Mouse (Mus musculus): Measurements from ENCODE around the gene Stx17. TPM values are rescaled to one million over a fixed set of nuclear protein-coding genes. Genes with fewer than 3 reads are reported as not detected.

Gene Stx17
- 10 to 100 TPM; 21.9 to 32.9 (median 29.3) TPM for total RNA-seq (2022)

GRCm38 (mm10) chr4:48124773-48125469, at the start of gene Stx17:
Gene Stx17 (plus strand): TSS chr4:48124915.
- peak; percentile 82 for DNase-seq (ENCODE audit: low spot score)

DNA sequence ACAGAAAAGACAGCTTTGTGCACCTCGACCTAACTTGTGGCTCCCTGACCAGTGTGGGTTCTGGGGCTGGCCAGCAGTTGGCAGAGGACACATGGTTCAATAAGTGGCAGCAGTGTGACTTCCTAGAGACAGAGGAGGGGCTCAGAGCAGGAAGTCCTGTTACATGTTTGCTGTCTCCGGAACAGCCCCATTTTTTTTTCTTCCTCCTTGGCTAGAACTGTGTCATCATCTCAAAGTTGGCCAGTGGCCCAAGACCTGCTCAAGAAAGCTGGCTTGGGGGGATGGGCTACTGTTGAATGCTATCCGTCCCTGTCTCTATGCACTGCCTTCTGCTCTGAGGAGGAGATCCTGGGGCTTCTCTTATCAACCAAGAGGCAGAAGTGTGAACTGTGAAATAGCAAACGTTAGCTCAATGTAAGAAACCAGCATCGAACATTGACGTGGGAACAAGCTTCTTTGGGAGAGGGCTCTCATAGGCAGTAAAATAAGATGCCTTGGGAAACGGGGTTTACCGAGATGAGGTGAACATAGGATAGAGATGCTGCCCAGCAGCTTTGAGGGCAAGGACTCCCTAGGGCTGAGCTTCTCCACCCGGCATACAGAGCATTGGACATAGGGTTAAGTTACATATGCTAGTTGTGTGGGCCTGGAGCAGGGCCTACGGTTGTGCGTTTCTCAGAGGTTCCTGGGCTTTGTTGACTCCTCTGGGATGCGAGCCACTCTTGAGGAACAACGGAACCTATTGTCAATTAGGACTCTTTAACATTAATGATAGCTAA, 47.8 kb upstream of the Stx17 start:
- peak; percentile 44 for DNase-seq (ENCODE audit: low spot score)

DNA sequence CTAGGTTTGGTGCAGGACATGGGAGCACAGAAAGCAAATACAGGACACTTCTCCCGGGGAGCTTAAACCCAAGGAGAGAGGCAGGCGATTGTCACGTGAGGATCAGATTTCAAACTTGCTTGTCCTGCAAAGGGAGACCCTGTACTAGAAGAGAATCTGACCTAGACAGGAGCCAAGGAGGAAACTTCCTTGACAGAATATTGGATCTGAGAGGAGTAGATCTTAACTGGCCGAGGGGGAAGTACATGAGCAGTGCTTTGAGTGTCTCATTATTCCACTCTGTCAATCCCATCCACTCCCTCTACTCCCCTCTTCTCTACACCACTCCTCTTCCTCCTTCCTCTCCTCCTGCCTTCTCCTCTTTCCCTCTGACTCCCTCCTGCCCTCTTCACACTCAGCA, 46.5 kb upstream of the Stx17 start:
- no peak for DNase-seq (ENCODE audit: low spot score)

- no peak for DNase-seq (ENCODE audit: low spot score)
Observed at GRCm38 (mm10) chr4:48079285-48080039, 45.3 kb upstream of the Stx17 start.

DNA sequence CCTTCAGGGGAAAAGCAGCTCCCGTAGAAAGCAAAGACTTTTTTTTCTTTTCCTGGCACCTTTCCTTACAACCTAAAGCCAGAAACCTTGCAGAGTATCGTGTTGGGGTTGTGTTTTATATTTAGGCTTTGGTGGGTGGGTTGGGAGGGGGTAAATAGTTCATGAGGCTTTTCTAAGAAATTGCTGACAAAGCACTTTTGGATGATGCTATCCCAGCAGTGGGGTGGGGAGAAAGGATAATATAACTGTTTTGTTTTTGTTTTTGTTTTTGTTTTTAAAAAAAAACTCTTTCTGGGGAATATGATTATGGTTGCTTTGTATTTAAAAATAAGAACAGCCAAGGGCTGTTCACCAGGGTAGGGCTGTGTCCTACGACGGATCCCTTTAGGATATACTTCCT, 41.3 kb upstream of the Stx17 start:
- DNase-seq (ENCODE audit: low spot score): no peak

DNA sequence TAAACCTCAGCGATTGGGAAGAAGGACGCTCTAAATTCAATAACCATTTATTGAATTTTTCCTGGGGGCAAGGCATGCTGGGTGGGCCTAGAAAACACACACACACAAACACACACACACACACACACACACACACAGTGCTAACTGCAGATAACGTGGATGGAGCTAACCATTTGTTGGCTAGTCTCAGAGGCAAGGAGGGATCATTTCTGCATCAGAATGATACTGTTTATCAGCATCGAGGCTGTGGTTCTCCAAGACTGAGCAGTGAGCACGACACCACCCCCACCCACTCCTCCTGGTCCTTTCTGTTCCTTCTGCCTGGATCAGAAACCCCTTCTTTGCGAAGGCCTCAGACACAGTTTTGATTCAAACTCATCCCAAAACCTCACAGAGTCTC, 38.1 kb upstream of the Stx17 start:
- DNase-seq (ENCODE audit: low spot score): no peak

GRCm38 (mm10) chr4:48087497-48087896, 37.2 kb upstream of the Stx17 start:
- DNase-seq (ENCODE audit: low spot score): no peak

DNA sequence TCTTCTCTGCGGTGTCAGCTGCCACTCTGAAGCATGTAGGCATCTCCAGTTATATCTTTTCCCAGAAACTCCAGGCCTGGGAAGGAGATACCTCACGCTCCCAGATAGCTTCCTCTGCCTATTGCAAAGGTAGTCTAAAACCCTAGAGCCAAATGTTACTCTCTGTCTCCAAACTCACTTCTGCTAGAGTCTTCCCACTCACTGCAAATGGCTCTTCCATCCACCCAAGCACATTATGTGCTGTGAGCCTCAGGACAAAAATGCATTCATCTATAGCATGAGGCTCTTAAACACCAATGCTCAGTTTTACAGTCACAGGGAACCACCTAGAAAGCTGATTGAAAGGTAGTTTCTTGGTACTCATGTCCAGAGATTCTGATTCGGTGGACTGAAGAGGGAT, 31.5 kb upstream of the Stx17 start:
- DNase-seq (ENCODE audit: low spot score): no peak

- DNase-seq (ENCODE audit: low spot score): no peak
Observed at GRCm38 (mm10) chr4:48100217-48100616, 24.5 kb upstream of the Stx17 start.

GRCm38 (mm10) chr4:48101981-48102380, 22.7 kb upstream of the Stx17 start:
- no peak for DNase-seq (ENCODE audit: low spot score)

DNA sequence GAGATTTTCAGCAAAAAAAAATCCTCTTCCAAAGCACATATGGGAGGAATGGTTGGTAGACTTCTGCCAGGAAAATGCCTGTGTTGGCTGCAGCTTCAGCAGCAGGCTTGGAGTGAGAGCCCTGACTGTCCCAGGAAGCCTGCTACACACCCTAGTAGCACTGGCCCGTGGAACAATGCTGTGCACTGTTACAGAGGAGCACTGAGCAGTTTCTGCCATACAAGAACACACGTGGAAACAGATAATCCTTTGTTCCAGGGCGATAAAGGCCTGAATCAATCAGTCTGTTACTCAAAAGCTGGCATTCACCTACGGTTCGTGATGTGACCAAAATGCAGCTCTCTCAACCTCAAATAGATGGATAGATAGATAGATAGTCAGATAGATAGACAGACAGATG, 19.3 kb upstream of the Stx17 start:
- no peak for DNase-seq (ENCODE audit: low spot score)

- no peak for DNase-seq (ENCODE audit: low spot score)
Observed at GRCm38 (mm10) chr4:48107086-48107485, 17.6 kb upstream of the Stx17 start.

DNA sequence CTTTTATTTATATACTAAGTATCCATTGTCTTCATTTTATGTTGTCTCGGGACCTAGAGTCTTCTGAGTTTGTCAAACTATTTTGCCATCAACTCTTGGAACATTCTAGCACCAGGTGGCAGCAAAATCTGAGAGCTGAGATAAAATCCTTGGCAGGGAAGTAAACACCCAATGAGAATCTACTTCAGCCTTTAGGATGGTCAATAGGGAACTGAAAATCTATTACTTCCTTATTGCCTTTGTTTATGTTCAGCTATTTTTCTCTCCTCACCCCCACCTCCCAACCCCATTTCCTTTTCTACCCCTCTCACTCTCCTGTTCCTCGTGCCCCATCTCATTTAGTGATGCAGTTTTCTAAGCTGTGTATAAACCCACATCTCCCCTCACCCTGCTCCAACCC, 16.1 kb upstream of the Stx17 start:
- DNase-seq (ENCODE audit: low spot score): peak; percentile 6

- DNase-seq (ENCODE audit: low spot score): no peak
Observed at GRCm38 (mm10) chr4:48110331-48110730, 14.4 kb upstream of the Stx17 start.

GRCm38 (mm10) chr4:48116191-48116590, 8.5 kb upstream of the Stx17 start:
- DNase-seq (ENCODE audit: low spot score): no peak

DNA sequence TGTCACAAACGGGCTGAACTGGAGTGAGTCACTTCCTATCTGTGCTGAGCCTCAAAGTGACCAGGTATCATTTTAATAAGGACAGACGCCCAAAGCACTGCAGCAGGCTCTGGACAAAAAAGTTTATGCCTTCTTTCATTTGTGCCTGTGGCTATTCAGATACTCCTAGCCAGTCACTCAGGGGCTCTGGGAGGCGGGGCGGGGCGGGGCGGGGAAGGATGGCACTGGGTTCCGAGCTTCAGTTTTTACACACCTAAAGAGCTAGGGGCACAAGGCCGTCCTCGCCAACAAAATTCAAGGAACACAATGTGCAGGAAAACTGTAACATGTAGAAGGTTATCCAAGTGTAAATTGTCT, 321 bp upstream of the Stx17 start:
- DNase-seq (ENCODE audit: low spot score): peak; percentile 29

GRCm38 (mm10) chr4:48130314-48130713, 5.6 kb downstream of the Stx17 start:
- DNase-seq (ENCODE audit: low spot score): no peak

GRCm38 (mm10) chr4:48131606-48132005, 6.9 kb downstream of the Stx17 start:
- DNase-seq (ENCODE audit: low spot score): no peak

GRCm38 (mm10) chr4:48132721-48133120, 8.0 kb downstream of the Stx17 start:
- DNase-seq (ENCODE audit: low spot score): no peak

- no peak for DNase-seq (ENCODE audit: low spot score)
Observed at GRCm38 (mm10) chr4:48149492-48149891, 24.8 kb downstream of the Stx17 start.

DNA sequence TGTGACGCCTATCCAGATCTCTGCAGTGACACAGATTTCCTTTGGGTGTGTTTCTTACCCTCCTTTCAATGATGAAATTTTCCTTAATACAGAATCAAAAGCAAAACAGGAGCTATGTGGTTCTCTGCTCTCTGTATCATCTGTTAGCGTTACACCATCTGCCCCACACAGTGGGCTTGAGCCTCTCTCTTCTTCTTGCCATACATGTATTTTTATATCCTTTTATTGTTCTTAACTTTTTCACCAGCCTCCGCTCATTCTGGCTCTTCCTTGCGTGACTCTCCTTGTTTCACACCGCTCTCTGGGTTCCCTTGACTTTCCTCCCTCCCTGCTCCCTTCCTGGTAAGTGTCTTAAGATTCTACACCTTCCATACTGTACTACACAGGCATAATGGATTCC, 28.5 kb downstream of the Stx17 start:
- no peak for DNase-seq (ENCODE audit: low spot score)

GRCm38 (mm10) chr4:48155864-48156263, 31.1 kb downstream of the Stx17 start:
- no peak for DNase-seq (ENCODE audit: low spot score)

DNA sequence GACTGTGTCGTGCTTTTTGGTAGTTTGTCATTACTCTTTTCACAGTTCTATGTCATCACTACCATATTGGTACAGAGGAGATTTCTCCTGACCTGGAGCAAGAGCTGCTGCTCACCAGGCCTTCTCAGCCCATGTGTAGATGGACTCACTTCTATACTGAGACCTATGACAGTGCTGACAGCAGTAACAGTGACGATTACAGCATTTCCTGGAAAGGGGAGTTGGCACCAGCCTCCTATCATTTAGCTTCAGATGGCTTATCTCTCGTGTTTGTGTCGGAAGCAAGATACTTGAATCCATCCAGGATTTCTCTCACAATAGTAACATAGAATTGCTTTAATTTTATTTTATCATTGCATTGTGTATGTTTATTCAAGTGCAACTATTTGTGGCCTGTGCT, 35.7 kb downstream of the Stx17 start:
- no peak for DNase-seq (ENCODE audit: low spot score)

Measured in heart, adult 8-10 months (tissue).